Mouse (Mus musculus) gastrocnemius, postnatal 36 days (tissue): ENCODE results near the gene Ttc41. TPM values are rescaled to one million over a fixed set of nuclear protein-coding genes. Genes with fewer than 3 reads are reported as not detected.

ENCODE experiments used
- DNase-seq, 2 experiments: peaks; one replicate each; pipeline ENCODE4 v3.0.0; 2022
- intact Hi-C: fragments of 180-260 bp; cut with DNase I; formaldehyde crosslinking; loops from one replicate; pipeline ENCODE4 v1.15.1; 2025
- total RNA-seq, 2 experiments: library from RNA; stranded (reverse); gene quantifications; 2 replicates each; pipeline ENCODE4 v1.2.3; 2021

The Ttc41 gene
- total RNA-seq, 2 experiments from 2014 or later: 1.9 to 2.1 TPM

GRCm38 (mm10) chr10:86742918-86743317 lies 37.3 kb downstream of the Ttc41 start:
- no peak for DNase-seq
- intact Hi-C loops: no loop called here

- intact Hi-C loops: no loop called here
Measured at GRCm38 (mm10) chr10:86744306-86744705, 38.7 kb downstream of the Ttc41 start.

GRCm38 (mm10) chr10:86755816-86756502 lies 50.3 kb downstream of the Ttc41 start:
- intact Hi-C loops: no loop called here
- no peak for DNase-seq

More at GRCm38 (mm10) chr10:86744306-86744705, 38.7 kb downstream of the Ttc41 start:
- no peak for DNase-seq

GRCm38 (mm10) chr10:86757724-86758123 lies 52.1 kb downstream of the Ttc41 start:
- no peak for DNase-seq
- intact Hi-C loops: no loop called here

DNA sequence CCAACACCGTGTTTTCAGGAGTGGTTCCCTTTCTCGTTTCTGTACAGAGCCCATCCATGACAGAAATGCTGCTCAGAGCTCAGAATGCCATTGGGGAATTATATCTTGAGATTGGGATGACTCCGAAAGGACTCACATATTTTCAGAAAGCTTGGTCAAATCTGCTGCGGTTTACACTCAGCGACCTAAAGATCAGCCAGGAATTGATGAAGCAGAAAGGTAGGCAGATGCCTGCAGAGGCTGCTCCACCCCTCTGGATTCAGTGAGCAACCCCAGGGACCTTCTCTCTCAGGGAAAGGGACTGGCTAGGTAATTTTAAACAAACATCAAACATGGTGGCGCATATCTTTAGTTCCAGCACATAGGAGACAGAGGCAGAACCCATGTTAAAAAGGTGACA lies 52.6 kb downstream of the Ttc41 start:
- no peak for DNase-seq
- intact Hi-C loops: no loop called here

DNA sequence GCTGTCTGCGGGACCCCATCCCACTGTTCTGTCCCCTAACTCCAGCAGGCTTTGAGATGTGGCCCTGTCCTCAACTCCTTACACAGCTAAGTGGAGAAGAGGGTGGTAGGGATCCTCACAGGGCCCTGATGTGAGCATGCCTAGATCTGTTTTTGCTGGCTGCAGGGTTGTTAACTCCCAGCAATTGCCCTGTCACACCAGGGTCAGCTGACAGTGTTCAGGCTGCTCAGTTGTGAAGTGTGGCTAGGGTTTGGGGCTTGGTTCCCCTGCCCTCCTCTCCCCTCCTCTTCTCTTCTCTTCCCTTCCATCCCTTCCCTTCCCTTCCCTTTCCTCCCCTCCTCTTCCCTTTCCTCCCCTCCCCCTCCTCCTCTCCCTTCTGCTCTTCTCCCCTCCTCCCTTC lies 55.6 kb downstream of the Ttc41 start:
- intact Hi-C loops: no loop called here
- no peak for DNase-seq

DNA sequence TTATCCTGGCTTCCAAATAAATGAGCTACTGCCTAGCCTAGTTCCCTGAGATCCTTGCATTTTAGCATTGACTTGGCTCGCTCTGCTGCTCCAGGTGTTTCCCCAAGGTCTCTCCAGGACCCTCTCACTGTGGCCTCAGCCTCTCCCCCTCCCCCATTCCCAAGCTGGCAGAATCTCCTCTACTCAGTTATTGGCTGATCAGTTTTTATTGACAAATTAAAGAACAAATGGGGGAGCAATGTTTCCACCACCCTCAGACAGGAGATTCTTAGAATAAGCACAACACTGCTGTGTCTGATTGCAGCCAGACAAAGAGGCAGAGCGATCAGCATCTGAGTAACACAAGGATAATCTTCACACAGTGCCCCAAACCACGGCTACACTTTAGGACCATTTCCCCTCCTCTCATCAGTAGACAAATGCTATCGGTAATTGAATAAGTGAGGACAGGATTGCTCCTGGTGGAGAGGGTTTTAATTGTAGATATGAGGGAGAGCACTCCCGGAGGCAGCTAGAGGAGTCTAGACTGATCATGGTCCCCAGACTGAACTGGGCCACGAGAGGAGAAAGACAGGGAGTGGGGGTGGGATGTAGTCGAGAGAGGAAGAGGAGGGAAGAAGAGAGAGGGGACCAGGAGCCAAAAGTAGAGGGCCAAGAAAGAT lies 56.2 kb downstream of the Ttc41 start:
- DNase-seq: no peak
- intact Hi-C loops: no loop called here

DNA sequence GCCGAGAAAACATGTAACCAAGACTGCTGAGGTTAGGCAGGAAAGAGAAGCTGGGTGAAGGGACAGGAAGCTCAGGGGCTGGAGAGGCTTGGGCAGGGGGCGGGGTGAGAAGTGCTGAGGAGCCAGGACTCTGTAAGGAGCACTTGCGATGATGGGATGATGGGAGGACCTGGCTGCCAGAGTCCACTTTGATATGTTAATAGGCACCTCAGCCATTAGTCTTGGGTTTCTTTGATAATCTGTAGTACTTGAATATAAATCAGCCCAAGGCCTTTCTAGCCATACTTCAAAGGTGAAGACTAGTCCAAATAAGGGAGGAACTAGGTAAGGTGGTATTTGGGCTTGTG lies 56.7 kb downstream of the Ttc41 start:
- DNase-seq: no peak
- intact Hi-C loops: no loop called here

- intact Hi-C loops: no loop called here
Measured at GRCm38 (mm10) chr10:86763672-86764071, 58.1 kb downstream of the Ttc41 start, which contains the start of gene Gm49358. Gene Gm49358 (plus strand): TSS chr10:86763972.

GRCm38 (mm10) chr10:86765344-86765966 lies 59.8 kb downstream of the Ttc41 start:
- DNase-seq: no peak

More at GRCm38 (mm10) chr10:86763672-86764071, 58.1 kb downstream of the Ttc41 start, which contains the start of gene Gm49358:
- no peak for DNase-seq

DNA sequence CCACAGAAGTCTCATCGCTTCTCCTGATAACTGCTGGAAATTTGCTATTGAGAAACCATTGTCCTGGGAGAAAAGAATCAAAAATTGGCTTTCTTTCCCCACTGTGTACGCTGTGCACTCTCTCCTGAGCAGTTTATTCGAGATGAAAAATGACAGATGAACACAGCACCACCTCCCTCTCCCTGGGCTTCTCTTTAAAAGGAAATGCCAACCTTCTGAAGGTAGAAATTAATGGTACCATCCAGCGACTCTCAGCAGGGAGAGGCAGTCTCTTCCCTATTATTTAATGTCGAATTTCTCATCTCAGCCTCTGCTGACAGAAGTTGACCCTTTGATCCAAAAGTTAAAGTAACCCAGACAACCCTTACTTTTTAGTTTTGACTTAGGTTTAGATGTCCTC lies 63.6 kb downstream of the Ttc41 start:
- intact Hi-C loops: no loop called here
- no peak for DNase-seq

More at GRCm38 (mm10) chr10:86765344-86765966, 59.8 kb downstream of the Ttc41 start:
- intact Hi-C loops: no loop called here

DNA sequence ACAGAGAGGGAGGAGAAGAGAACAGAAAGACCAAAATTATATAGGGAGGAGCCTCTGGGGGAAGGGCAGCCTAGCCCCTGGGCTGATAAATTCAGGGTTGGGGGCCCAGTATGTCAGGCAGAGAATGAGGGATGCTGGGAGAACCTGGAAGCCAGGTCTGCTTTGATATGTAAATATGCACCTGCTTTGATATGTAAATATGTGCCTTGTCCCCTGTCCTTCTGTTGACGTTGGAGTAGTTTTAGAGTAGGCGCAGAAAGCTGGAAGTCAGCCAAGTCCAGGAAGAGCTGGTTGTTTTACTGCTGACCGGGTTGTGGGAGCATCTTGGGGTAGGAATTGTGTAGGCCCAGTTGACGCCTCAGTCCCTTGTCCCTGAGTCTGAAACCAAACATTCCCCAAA lies 64.2 kb downstream of the Ttc41 start:
- intact Hi-C loops: no loop called here

GRCm38 (mm10) chr10:86771701-86772100 lies 66.1 kb downstream of the Ttc41 start:
- intact Hi-C loops: no loop called here
- no peak for DNase-seq

More for the DNA sequence above, 64.2 kb downstream of the Ttc41 start:
- no peak for DNase-seq

DNA sequence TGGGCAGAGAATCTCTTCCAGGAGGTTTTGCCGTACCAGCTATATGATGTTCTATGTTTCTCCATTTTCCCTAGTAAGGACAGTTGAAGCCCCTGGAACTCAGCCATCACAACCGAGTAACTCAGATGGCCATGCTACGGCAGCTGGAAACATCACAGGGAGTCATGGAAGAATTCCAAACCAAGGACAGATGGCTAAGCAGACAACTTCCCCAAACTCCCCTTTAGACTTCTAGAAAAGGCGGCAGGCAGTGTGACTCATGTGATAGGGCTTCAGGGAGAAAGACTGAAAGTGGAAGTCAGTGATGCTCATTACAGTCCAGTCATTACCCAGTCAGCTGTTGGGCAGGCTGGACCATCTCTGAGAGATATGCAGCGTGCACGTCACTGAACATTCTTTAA lies 66.6 kb downstream of the Ttc41 start:
- no peak for DNase-seq
- intact Hi-C loops: no loop called here

- DNase-seq: no peak
- intact Hi-C loops: no loop called here
Measured at GRCm38 (mm10) chr10:86773360-86773759, 67.7 kb downstream of the Ttc41 start.

- intact Hi-C loops: loop anchor here (5.0 kb wide), 1 partner anchor 69 kb away; the partner anchor contains the start of genes Hsp90b1 and Ttc41
- no peak for DNase-seq
Measured at GRCm38 (mm10) chr10:86776281-86776680, 70.7 kb downstream of the Ttc41 start.

- no peak for DNase-seq
- intact Hi-C loops: loop anchor here (5.0 kb wide), 1 partner anchor 70 kb away; the partner anchor contains the start of genes Hsp90b1 and Ttc41
Measured at GRCm38 (mm10) chr10:86777614-86778319, 72.2 kb downstream of the Ttc41 start.

GRCm38 (mm10) chr10:86778398-86779116 lies 72.9 kb downstream of the Ttc41 start, which contains the start of gene Nt5dc3:
Gene Nt5dc3 (plus strand): TSS chr10:86779005.
- DNase-seq: peak; percentile 96 to 97
- intact Hi-C loops: loop anchor here (5.0 kb wide), 1 partner anchor 71 kb away; the partner anchor contains the start of genes Hsp90b1 and Ttc41

GRCm38 (mm10) chr10:86779117-86779755 lies 73.6 kb downstream of the Ttc41 start:
- peak in 1 of 2 experiments; percentile 32 for DNase-seq
- intact Hi-C loops: loop anchor here (5.0 kb wide), 1 partner anchor 72 kb away; the partner anchor contains the start of genes Hsp90b1 and Ttc41
